Mouse (Mus musculus) small intestine, adult 2 months (tissue): ENCODE results near the gene Cxcl9. TPM values are rescaled to one million over a fixed set of nuclear protein-coding genes. Genes with fewer than 3 reads are reported as not detected.

Experiments
- H3K27ac ChIP-seq: fragments of 200-500 bp; 2 replicates; pipeline ENCODE4 v1.5.1; 2012; ENCODE audit warnings: low read depth, low read length, control low read depth, inconsistent platforms; ENCODE audit not compliant: insufficient read depth
- H3K27me3 ChIP-seq: fragments of 200-500 bp; 2 replicates; pipeline ENCODE4 v1.6.1; 2012; ENCODE audit warnings: mild to moderate bottlenecking, moderate library complexity, low read length, inconsistent platforms; ENCODE audit not compliant: control insufficient read depth, insufficient read depth
- H3K36me3 ChIP-seq: fragments of 200-500 bp; 2 replicates; pipeline ENCODE4 v1.6.1; 2012; ENCODE audit warnings: mild to moderate bottlenecking, low read length, control low read depth, inconsistent platforms; ENCODE audit not compliant: control insufficient read depth, insufficient read depth
- H3K4me1 ChIP-seq: fragments of 200-500 bp; 2 replicates; pipeline ENCODE4 v1.6.1; 2012; ENCODE audit warnings: low read length, inconsistent platforms, mixed read lengths; ENCODE audit not compliant: control insufficient read depth, insufficient read depth, insufficient read length
- H3K4me3 ChIP-seq: fragments of 200-500 bp; 2 replicates; pipeline ENCODE4 v1.5.1; 2012; ENCODE audit warnings: low read depth, mild to moderate bottlenecking, control low read depth, inconsistent platforms, low read length, moderate library complexity
- CTCF ChIP-seq: fragments of 200-500 bp; IDR thresholded peaks from 2 replicates; pipeline ENCODE4 v1.5.1; 2012; ENCODE audit warnings: low read depth, mild to moderate bottlenecking, control low read depth, inconsistent platforms, low read length, moderate library complexity, mixed read lengths; ENCODE audit not compliant: insufficient replicate concordance, insufficient read length; ENCODE audit errors: extremely low read depth
- POLR2A ChIP-seq: fragments of 200-500 bp; IDR thresholded peaks from 2 replicates; pipeline ENCODE4 v1.6.1; 2012; ENCODE audit warnings: low read depth, mild to moderate bottlenecking, control low read depth, inconsistent platforms, low read length, moderate library complexity
- WGBS: fragments of 180-500 bp; shearing (Covaris S2); methylation state at CpG from one replicate; pipeline ENCODE4 v1.1.7; 2018; 5-methylcytosine and 5-hydroxymethylcytosine counted together
- polyA plus RNA-seq: library from polyadenylated mRNA; depleted of rRNA; stranded (reverse); fragments of >200 nt; gene quantifications from 2 replicates; pipeline ENCODE4 v1.2.3, GENCODE M21; 2012

Cxcl9 gene
- polyA plus RNA-seq, 1 experiment: 7.9 TPM

GRCm38 (mm10) chr5:92321631-92322400 is 6.1 kb downstream of the Cxcl9 start:
- Histone ChIP-seq H3K27ac (no peak overlapping the region), H3K4me3 (no peak overlapping the region), H3K36me3 (no peaks in the 10 kb centered on the region), H3K4me1 (no peaks in the 10 kb centered on the region; the same call in 1 of the 2 replicates), H3K27me3 (no peaks in the 10 kb centered on the region)
- WGBS: 66% methylated on average over 8 of the region's 8 CpGs
- no peak for TF ChIP-seq CTCF
- TF ChIP-seq POLR2A: no peak

GRCm38 (mm10) chr5:92318596-92318995 is 9.3 kb downstream of the Cxcl9 start:
- no peaks in the 10 kb centered on the region for H3K4me1 ChIP-seq
- H3K4me3 ChIP-seq: no peak overlapping the region
- WGBS: 85% methylated on average over 14 of the region's 14 CpGs
- no peaks in the 10 kb centered on the region for H3K27me3 ChIP-seq
- no peaks in the 10 kb centered on the region for H3K36me3 ChIP-seq
- no peak overlapping the region for H3K27ac ChIP-seq
- TF ChIP-seq POLR2A (no peak), CTCF (no peak)

- H3K4me1 ChIP-seq: no peaks in the 10 kb centered on the region
- TF ChIP-seq POLR2A (no peak), CTCF (no peak)
- no peaks in the 10 kb centered on the region for H3K36me3 ChIP-seq
- H3K27me3 ChIP-seq: no peaks in the 10 kb centered on the region
- H3K27ac ChIP-seq: no peak overlapping the region
- no peak overlapping the region for H3K4me3 ChIP-seq
- WGBS: 61% methylated on average over 7 of the region's 7 CpGs
Observed at GRCm38 (mm10) chr5:92318119-92318518, 9.8 kb downstream of the Cxcl9 start.

- no peak for TF ChIP-seq POLR2A
- no peak for TF ChIP-seq CTCF
- 38% methylated on average over 7 of the region's 7 CpGs for WGBS
Observed at GRCm38 (mm10) chr5:92313776-92314175, 14.1 kb downstream of the Cxcl9 start.

GRCm38 (mm10) chr5:92312046-92312715 is 15.7 kb downstream of the Cxcl9 start:
- H3K4me3 ChIP-seq: no peak overlapping the region
- TF ChIP-seq CTCF: peak; percentile 45; the same call in 1 of the 2 replicates
- TF ChIP-seq POLR2A: no peak
- no peak overlapping the region for H3K27ac ChIP-seq
- 11% methylated on average over 13 of the region's 13 CpGs for WGBS
- no peaks in the 10 kb centered on the region for H3K27me3 ChIP-seq
- H3K36me3 ChIP-seq: no peaks in the 10 kb centered on the region
- H3K4me1 ChIP-seq: peaks cover 6% of the 10 kb centered on the region; the same call in 1 of the 2 replicates

More at GRCm38 (mm10) chr5:92313776-92314175, 14.1 kb downstream of the Cxcl9 start:
- H3K27me3 ChIP-seq: no peaks in the 10 kb centered on the region
- H3K36me3 ChIP-seq: no peaks in the 10 kb centered on the region
- no peak overlapping the region for H3K27ac ChIP-seq
- peaks cover 2% of the 10 kb centered on the region; the same call in 1 of the 2 replicates for H3K4me1 ChIP-seq
- no peak overlapping the region for H3K4me3 ChIP-seq

- Histone ChIP-seq H3K27ac (no peak within 1 kb of the TSS), H3K4me3 (peak within 1 kb of the TSS; percentile 79), H3K36me3 (peaks cover 5% of the 10 kb centered on the region; the same call in 1 of the 2 replicates), H3K4me1 (peaks cover 6% of the 10 kb centered on the region; the same call in 1 of the 2 replicates), H3K27me3 (no peaks in the 10 kb centered on the region)
- 2% methylated on average over 41 of the region's 41 CpGs for WGBS
- TF ChIP-seq POLR2A (peak; percentile 9; the same call in 1 of the 2 replicates), CTCF (peak; percentile 79; the same call in 1 of the 2 replicates)
Observed at GRCm38 (mm10) chr5:92309681-92310511, 18.0 kb downstream of the Cxcl9 start, which contains the start of gene Sdad1. Sdad1 (minus strand) TSS chr5:92310479.

- Histone ChIP-seq H3K4me3 (no peak overlapping the region), H3K27me3 (no peaks in the 10 kb centered on the region), H3K27ac (no peak overlapping the region), H3K36me3 (peaks cover 42% of the 10 kb centered on the region), H3K4me1 (peaks cover 6% of the 10 kb centered on the region; the same call in 1 of the 2 replicates)
- TF ChIP-seq CTCF (no peak), POLR2A (no peak)
- 85% methylated on average over 3 of the region's 3 CpGs for WGBS
Observed at GRCm38 (mm10) chr5:92304291-92304690, 23.6 kb downstream of the Cxcl9 start.
